Mouse (Mus musculus): ENCODE results near the gene Nuak1.

DNA sequence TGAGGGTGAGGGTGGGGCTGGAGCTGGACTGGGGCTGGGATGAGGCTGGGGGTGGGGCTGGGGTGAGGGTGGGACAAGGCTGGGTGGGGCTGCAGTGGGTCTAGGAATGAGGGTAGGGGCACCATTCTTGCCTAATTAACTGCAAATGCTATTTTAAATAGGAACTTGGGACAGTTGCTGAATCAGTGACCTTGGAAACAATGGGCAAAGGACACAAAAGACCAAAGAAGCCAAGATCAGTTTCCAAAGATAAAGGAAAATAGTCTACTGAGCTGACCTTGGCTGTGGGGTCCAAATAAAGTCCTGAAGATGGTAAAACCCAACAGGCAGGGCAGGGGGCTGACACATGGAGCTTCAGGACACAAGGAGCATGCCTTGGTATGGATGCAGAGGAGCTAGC lies 22.0 kb downstream of the Nuak1 start:
- TF ChIP-seq CTCF (IDR thresholded peaks at IDR 0.05; ENCODE audit: borderline replicate concordance, insufficient read depth, low read length) (no peak), POLR2A (IDR thresholded peaks at IDR 0.05; ENCODE audit: low read depth, low read length) (no peak)

Data from embryonic fibroblast, embryonic 13.5 days (primary cell).